Mouse (Mus musculus) gastrocnemius, postnatal 14 days (tissue): ENCODE data around the gene Zfp563. TPM values are rescaled to one million over a fixed set of nuclear protein-coding genes. Genes with fewer than 3 reads are reported as not detected.

Experiments used
- DNase-seq: peaks from one replicate; pipeline ENCODE4 v3.0.0; 2021; ENCODE audit warnings: mixed read lengths
- intact Hi-C: fragments of 180-260 bp; cut with DNase I; formaldehyde crosslinking; loops from one replicate; pipeline ENCODE4 v1.15.1; 2025; ENCODE audit warnings: low total_unique reads
- long read RNA-seq, 2 experiments: library from polyadenylated mRNA; stranded (forward); transcript quantifications; one replicate each; pipeline ENCODE4 v2.0.0; 2021
- total RNA-seq, 2 experiments: library from RNA; stranded (reverse); gene quantifications; 2 replicates each; pipeline ENCODE4 v1.2.3; 2021

The Zfp563 gene
- total RNA-seq, result 1 to 10 TPM; 3.1 to 4.6 TPM
- long read RNA-seq, experiment 1, partial matches to known transcripts, result 0 of 2 reads
- long read RNA-seq, experiment 1, other reads (novel, unspliced or antisense), result 2 of 2 reads
- long read RNA-seq, experiment 2, result 0 reads

DNA sequence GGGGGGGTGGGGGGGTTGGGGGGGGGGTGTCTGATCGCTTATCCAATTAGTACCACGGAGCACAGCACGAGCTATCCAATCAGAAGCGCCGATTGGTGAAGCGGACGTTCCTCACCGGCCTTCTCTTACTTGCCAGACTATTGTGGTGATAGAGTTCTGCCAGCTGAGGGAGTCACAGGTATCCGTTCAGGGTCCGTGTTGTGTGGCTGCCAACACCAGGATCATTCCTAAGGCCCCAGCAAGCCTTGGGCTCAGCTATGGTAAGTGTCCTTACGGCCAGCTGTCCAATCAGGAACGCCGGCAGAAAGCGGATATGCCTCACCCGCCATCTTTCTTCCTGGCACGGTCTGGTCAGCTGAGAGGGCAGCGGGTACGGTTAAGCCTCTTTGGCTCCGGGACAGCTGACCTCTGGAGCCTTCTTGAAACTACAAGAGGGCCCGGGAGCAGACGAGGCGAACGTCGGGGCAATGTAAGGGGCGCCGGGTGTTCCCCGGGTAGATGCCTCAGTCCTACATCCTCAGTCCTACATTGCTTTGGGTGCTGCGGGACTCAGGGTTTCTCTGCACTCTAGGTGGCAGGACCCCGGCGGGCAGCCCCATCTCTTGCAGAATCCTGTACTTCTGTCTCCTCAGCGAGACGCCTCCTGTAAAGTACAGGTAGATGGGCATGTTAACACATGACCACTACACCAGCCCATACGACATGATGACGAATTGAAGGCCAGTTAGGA lies at the start of gene Zfp563:
Gene Zfp563 (plus strand): TSS at position 91 of the 730 bp plus-strand sequence.
- intact Hi-C loops, result no loop called here
- DNase-seq, result peak; percentile 95

DNA sequence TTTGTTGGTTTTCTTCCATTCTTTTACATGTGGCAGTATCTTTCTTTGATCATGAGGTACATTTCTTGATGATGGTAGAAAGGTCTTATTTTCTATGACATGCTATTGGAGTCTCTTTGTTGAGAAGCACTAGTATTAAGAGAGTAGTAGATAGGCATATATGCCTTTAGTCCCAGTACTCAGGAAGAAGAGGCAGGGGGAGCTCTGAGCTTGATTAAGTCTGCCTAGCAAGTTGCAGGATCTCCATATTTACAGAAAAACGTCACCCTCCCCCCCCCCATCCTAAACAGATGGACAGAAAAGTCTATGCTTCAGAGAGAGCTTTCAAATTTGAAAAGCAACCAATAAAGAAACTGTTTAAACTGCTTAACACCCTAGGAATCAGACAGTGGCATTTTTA lies 30.3 kb upstream of the Zfp563 start:
- intact Hi-C loops, result no loop called here
- DNase-seq, result no peak

DNA sequence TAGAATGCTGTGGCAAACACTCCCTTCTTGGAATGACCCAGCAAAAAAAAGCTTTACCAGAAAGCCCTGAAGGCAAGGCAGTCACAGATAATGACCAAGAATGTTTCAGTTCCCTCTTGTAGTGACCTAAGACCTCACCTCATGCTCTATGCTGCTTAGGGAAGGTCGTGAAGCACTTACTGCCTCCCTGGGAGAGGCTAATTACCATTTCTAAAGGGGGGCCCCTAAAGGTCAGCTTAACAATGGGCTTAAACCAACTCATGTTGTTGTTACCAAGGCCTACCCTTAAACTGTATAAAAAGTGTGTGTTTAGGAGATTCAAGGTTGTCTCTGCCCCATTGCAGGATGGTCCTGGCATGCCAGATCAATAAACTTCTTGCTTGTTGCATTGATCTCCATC lies 26.1 kb upstream of the Zfp563 start:
- DNase-seq, result no peak
- intact Hi-C loops, result no loop called here

DNA sequence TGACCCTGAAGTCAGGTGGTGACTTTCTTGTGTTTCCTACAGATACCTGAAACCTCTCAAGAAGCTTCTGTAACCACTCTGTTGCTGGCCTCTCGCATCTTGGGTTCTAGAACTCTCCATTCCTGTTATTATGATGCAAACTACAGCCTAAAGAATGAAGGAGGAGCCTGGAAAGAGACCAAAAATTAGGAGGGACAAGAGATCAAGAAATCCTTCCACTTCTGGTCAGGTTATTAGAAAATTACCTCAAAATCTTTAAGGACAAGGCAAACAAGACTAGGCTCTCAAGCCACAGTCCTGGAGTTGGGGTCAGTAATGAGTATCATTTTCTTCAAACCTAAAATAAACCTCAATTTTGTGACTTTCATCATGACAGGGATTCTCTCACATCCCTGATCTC lies 21.2 kb upstream of the Zfp563 start, which contains the start of gene 4921501E09Rik:
Gene 4921501E09Rik (minus strand): TSS at position 101 of the 400 bp plus-strand sequence.
- intact Hi-C loops, result no loop called here

DNA sequence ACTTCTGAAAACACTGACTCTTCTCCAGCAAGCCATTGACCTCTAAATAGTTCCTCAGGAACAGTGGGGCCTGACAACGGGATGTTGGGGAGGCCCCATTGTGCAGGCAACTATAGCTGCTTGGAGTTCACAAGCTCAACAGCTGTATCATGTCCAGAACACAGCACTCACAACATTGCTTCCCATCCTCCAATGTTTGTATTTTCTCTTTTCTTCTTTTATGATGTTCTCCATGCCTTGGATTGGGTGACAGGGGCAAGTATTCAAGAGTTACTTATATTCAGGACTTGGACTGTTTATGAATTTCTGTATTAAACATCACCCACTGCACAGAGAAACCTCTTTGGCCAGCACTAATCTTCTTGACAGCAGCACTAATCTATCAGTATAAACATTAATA lies 2.5 kb downstream of the Zfp563 start:
- intact Hi-C loops, result no loop called here
- no peak for DNase-seq

More for the DNA sequence above, 21.2 kb upstream of the Zfp563 start, which contains the start of gene 4921501E09Rik:
- no peak for DNase-seq

DNA sequence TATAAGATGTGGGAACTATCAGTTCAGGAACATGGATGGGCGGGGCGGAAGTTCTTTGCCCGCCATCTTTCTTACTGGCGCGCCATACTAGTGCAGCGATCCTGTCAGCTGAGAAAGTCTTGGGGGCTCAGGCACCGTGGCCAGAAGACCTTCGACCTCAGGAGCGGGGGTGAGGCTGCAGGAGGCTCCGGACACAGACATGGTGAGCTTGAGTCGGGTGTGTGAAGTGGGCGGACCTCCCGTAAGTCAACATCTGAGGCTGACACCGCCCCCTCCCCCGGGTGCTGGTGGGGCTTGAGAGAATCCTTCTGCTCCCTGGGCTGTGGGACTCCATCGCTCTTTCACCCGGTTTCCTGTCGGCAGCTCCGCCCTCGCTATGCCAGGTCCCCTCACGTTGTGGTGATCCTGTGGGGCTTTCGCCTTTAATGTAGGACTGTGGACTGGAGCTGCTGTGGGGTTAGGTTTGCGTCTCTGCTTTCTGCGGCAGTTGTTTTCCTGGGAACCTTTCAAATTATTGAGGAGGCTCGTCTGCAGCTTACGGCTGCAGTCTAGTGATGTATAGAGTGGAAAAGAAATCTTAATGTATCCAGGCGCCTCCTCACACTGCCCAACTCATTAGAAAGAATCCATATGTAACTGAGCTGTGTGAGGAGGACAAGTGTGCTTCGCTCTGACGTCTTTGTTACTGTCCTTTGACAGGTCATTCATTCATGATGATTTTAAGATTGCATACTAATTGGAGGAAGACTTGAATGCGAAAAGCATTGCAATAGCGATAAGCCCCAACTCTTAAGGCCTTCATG lies 3.5 kb downstream of the Zfp563 start:
- DNase-seq, result peak; percentile 71
- intact Hi-C loops, result no loop called here

DNA sequence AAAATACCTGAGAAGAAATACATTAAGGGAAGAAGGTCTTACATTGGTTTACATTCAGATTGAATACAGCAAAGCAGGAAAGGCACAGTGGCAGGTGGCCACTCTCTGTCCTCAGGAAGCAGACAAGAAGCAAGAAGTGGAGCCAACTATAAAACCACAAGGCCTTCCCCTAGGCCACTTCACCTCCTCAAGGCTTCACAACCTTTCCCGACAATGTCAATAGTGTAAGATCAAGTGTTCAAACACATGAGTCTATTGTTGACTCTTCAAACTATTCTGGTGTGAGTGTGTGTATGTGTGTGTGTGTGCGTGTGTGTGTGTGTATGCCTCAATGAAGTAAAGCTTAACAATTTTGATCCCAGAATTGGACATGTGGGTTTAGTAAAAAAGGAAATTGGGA lies 8.3 kb downstream of the Zfp563 start:
- intact Hi-C loops, result no loop called here
- no peak for DNase-seq

DNA sequence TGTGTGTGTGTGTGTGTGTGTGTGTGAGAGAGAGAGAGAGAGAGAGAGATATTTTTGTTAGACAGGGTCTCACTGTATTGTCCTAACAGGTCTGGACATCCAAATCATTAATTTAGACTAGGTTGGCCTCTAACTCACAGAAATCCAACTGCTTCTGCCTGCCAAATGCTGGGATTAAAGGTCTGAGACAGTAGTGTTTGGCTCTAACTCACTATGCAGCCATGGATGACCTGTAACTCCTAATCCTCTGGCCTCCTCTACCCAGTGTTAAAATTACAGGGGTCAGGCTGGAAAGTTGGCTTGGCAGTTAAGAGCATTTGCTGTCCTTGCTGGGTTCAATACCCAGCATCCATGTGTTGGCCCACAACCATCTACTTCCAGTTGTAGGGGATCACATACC lies 35.4 kb downstream of the Zfp563 start:
- intact Hi-C loops, result no loop called here
- no peak for DNase-seq

DNA sequence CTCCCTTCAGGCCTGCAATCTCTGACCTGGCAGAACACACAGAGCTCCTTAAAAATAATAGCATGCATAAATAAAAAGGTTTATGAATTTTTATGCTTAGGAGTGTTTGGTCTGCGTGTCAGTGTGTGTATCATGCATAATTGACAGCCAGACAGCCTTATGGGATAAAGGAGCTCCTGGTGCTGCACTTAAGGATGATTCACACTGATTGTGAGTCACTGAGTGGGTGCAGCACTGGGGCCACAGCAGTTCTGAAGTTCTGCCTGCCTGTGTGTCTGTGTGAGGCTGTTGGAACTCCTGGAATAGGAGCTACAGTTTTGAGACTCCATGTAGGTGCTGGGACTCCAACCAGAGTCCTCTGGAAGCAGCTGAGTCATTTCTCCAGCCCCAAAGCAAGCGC lies 37.1 kb downstream of the Zfp563 start:
- no peak for DNase-seq
- intact Hi-C loops, result no loop called here

DNA sequence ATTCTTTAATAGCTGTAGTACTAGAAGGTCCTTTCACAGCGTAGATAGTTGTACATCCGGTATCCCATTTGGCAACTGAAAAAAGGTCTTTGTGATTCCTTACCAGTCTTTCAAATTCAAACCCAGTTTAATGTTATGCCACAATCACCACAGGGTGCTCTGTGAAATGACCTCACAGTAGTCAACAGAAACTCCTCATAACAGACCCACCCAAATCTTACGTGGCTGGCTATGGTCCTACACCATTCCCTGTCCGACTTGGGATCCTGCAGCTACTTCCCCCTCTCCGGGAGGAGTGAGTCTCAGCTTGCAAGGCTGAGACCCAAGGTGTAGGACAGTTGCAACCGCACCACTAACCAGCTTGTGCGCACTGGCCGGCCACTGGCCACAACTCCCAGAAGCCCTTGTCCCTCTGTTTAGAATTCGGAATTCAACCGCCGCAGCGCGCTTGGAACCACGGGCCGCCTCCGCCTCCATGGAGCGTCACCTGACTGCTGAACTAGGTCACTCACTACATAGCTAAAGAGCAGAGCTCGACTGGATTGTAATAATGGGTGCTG lies 50.2 kb downstream of the Zfp563 start, which contains the start of gene Morc2b:
Gene Morc2b (minus strand): TSS at position 423 of the 560 bp plus-strand sequence.
- intact Hi-C loops, result no loop called here
- DNase-seq, result no peak

Other genes with a start within 250 kb of the Zfp563 start
- gene Zfp870, start 197.7 kb upstream of the Zfp563 start, total RNA-seq, result 1 to 10 TPM; 6.2 TPM
- gene Cyp4f14, start 172.0 kb upstream of the Zfp563 start, total RNA-seq, result under 1 TPM in 1 of 2 experiments, not detected in 1; 0.33 TPM
- gene Cyp4f13, start 141.9 kb upstream of the Zfp563 start, total RNA-seq, result 1 to 10 TPM; 5.1 to 9.6 TPM
- gene Zfp472, start 123.5 kb upstream of the Zfp563 start, total RNA-seq, result 1 to 10 TPM; 1.9 TPM
- 1 to 10 TPM; 4.9 to 5.8 TPM for gene Zfp952, start 96.2 kb upstream of the Zfp563 start, total RNA-seq
- gene Zfp763, start 55.9 kb upstream of the Zfp563 start, total RNA-seq, result 1 to 10 TPM; 2.9 to 4.3 TPM
- gene 4921501E09Rik, start 21.3 kb upstream of the Zfp563 start, total RNA-seq, result not detected
- gene Morc2b, start 50.4 kb downstream of the Zfp563 start, total RNA-seq, result under 1 TPM; 0.14 to 0.29 TPM
- gene Olfr55, start 79.1 kb downstream of the Zfp563 start, total RNA-seq, result not detected
- gene Olfr239, start 102.0 kb downstream of the Zfp563 start, total RNA-seq, result not detected
- gene Olfr1564, start 132.4 kb downstream of the Zfp563 start, total RNA-seq, result under 1 TPM; 0.11 to 0.27 TPM
- 1 to 10 TPM; 4.9 to 5.4 TPM for gene Zfp955a, start 165.8 kb downstream of the Zfp563 start, total RNA-seq
- gene Olfr63, start 175.4 kb downstream of the Zfp563 start, total RNA-seq, result not detected
- gene Zfp955b, start 200.2 kb downstream of the Zfp563 start, total RNA-seq, result 10 to 100 TPM; 10.9 to 11.9 TPM